Mouse (Mus musculus) neural tube, embryonic 14.5 days (tissue): ENCODE results near the gene Rufy3. TPM values are rescaled to one million over a fixed set of nuclear protein-coding genes. Genes with fewer than 3 reads are reported as not detected.

Experiments
- ATAC-seq: fragments of 200-750 bp; cut with Nextera tagmentation; 2 replicates; pipeline ENCODE4 v1.8.0; 2017; ENCODE audit warnings: low read depth, mild to moderate bottlenecking, moderate TSS enrichment, moderate library complexity
- H3K27ac ChIP-seq: fragments of 300-500 bp; sonication (generic); 2 replicates; pipeline ENCODE4 v1.5.1; 2014; ENCODE audit warnings: low read depth, mild to moderate bottlenecking, control low read depth, low read length, moderate library complexity, mixed read lengths
- H3K27me3 ChIP-seq: fragments of 300-500 bp; sonication (generic); 2 replicates; pipeline ENCODE4 v1.6.1; 2014; ENCODE audit warnings: low read length; ENCODE audit not compliant: control insufficient read depth, insufficient read depth
- H3K36me3 ChIP-seq: fragments of 300-500 bp; sonication (generic); 2 replicates; pipeline ENCODE4 v1.6.1; 2014; ENCODE audit warnings: low read length, mixed read lengths; ENCODE audit not compliant: control insufficient read depth, insufficient read depth
- H3K4me1 ChIP-seq: fragments of 300-500 bp; sonication (generic); 2 replicates; pipeline ENCODE4 v1.6.1; 2014; ENCODE audit warnings: low read length; ENCODE audit not compliant: control insufficient read depth, insufficient read depth
- H3K4me2 ChIP-seq: fragments of 300-500 bp; sonication (generic); 2 replicates; pipeline ENCODE4 v1.6.1; 2014; ENCODE audit warnings: mild to moderate bottlenecking, low read depth, low read length, control low read depth
- H3K4me3 ChIP-seq: fragments of 300-500 bp; sonication (generic); 2 replicates; pipeline ENCODE4 v1.5.1; 2014; ENCODE audit warnings: low read depth, low read length, control low read depth, mixed read lengths
- H3K9ac ChIP-seq: fragments of 300-500 bp; sonication (generic); replicated peaks from 2 replicates; pipeline ENCODE4 v1.6.1; 2014; ENCODE audit warnings: low read depth, mild to moderate bottlenecking, control low read depth, low read length, mixed read lengths
- H3K9me3 ChIP-seq: fragments of 300-500 bp; sonication (generic); 2 replicates; pipeline ENCODE4 v1.6.1; 2016; ENCODE audit warnings: low read length; ENCODE audit not compliant: control insufficient read depth
- whole genome bisulfite sequencing: fragments of 180-500 bp; shearing (Covaris S2); extraction: QIAGEN DNeasy Blood & Tissue Kit; methylation state at CpG from one replicate; pipeline ENCODE4 v1.1.7; 2014; 5-methylcytosine and 5-hydroxymethylcytosine counted together
- polyA plus RNA-seq: library from polyadenylated mRNA; unstranded; fragments of >200 nt; fragmentation: Nextera tagmentation; extraction: Ambion mirVana; gene quantifications from 2 replicates; pipeline ENCODE4 v1.2.1, GENCODE M21; 2014

The Rufy3 gene
- polyA plus RNA-seq, 1 experiment from 2014 or later = 300 TPM

DNA sequence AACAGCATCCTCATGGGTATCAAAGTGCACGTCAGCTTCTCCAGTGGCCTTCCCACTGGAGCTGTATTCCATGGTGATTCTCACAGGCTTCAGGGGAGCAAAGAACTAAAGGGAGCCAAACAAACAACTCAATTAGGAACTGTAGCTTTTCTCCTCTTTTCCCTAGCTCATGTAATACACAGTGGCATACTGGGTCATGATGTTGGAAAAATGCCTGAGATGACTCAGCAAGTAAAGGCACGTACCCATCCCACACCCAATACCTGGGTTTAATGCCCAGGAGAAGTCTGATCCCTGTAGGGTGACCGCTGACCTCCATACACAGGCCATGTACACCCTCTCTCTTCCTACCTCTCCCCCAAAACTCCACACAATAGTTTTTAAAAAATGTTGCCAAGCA, 98.3 kb downstream of the Rufy3 start:
- no peak overlapping the region for H3K4me2 ChIP-seq
- no peak overlapping the region for H3K9ac ChIP-seq
- H3K36me3 ChIP-seq = peaks cover 57% of the 10 kb centered on the region
- H3K4me1 ChIP-seq = no peaks in the 10 kb centered on the region
- WGBS = 91% methylated on average over 3 of the region's 3 CpGs
- no peak overlapping the region for H3K27ac ChIP-seq
- ATAC-seq = no peak
- H3K9me3 ChIP-seq = no peaks in the 10 kb centered on the region
- no peaks in the 10 kb centered on the region for H3K27me3 ChIP-seq
- no peak overlapping the region for H3K4me3 ChIP-seq

DNA sequence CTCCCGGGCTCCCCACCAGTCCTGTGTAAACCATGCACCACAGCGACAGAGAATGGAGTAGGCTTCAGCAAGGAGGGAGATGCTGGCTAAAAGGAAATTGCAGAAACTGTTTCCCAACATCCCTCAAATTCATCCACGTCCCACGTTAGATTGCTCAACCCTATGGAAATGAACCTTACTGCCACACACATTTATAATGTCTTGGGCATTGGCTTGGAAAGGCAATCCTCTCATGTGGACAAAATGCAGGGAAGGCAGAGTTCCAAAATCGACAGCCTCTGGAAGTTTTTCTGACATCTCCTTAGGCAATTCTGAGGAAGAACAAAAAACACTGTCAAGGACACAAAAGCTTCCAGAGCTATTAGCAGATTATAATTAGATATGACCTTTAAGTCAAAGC, 99.0 kb downstream of the Rufy3 start:
- Histone ChIP-seq H3K4me2 (no peak overlapping the region), H3K27me3 (no peaks in the 10 kb centered on the region), H3K4me3 (no peak overlapping the region), H3K9me3 (no peaks in the 10 kb centered on the region), H3K9ac (no peak overlapping the region), H3K4me1 (no peaks in the 10 kb centered on the region), H3K36me3 (peaks cover 54% of the 10 kb centered on the region), H3K27ac (no peak overlapping the region)
- 87% methylated on average over 5 of the region's 5 CpGs for WGBS
- no peak for ATAC-seq

- peak overlapping the region; percentile 98 for H3K9ac ChIP-seq
- WGBS = 2% methylated on average over 35 of the region's 47 CpGs
- H3K4me3 ChIP-seq = peak overlapping the region; percentile 92
- H3K27me3 ChIP-seq = no peaks in the 10 kb centered on the region
- no peaks in the 10 kb centered on the region; the same call in 1 of the 2 replicates for H3K36me3 ChIP-seq
- peak overlapping the region; percentile 61 for H3K4me2 ChIP-seq
- H3K27ac ChIP-seq = peak overlapping the region; percentile 97
- ATAC-seq = peak; percentile 49
- peaks cover 20% of the 10 kb centered on the region for H3K4me1 ChIP-seq
- no peaks in the 10 kb centered on the region for H3K9me3 ChIP-seq
These were observed 110.0 kb downstream of the Rufy3 start for GRCm38 (mm10) chr5:88674703-88675442.

- Histone ChIP-seq H3K4me3 (peak within 1 kb of the TSS; percentile 92), H3K36me3 (no peaks in the 10 kb centered on the region), H3K9ac (peak within 1 kb of the TSS; percentile 98), H3K27ac (peak within 1 kb of the TSS; percentile 97), H3K4me1 (peaks cover 20% of the 10 kb centered on the region), H3K27me3 (no peaks in the 10 kb centered on the region), H3K4me2 (peak within 1 kb of the TSS; percentile 61), H3K9me3 (no peaks in the 10 kb centered on the region)
- peak; percentile 92 for ATAC-seq
- under 1% methylated on average over 99 of the region's 127 CpGs for WGBS
These were observed 110.9 kb downstream of the Rufy3 start, which contains the start of gene Grsf1 for GRCm38 (mm10) chr5:88675443-88676387. Gene Grsf1, minus strand, starts transcription at chr5:88676171.

- Histone ChIP-seq H3K36me3 (no peaks in the 10 kb centered on the region), H3K9ac (no peak overlapping the region), H3K4me2 (no peak overlapping the region), H3K4me1 (peaks cover 8% of the 10 kb centered on the region), H3K27me3 (no peaks in the 10 kb centered on the region), H3K27ac (no peak overlapping the region), H3K9me3 (no peaks in the 10 kb centered on the region), H3K4me3 (no peak overlapping the region)
- ATAC-seq = no peak
- WGBS = 33% methylated on average over 7 of the region's 7 CpGs
These were observed 114.1 kb downstream of the Rufy3 start for GRCm38 (mm10) chr5:88678929-88679328.

DNA sequence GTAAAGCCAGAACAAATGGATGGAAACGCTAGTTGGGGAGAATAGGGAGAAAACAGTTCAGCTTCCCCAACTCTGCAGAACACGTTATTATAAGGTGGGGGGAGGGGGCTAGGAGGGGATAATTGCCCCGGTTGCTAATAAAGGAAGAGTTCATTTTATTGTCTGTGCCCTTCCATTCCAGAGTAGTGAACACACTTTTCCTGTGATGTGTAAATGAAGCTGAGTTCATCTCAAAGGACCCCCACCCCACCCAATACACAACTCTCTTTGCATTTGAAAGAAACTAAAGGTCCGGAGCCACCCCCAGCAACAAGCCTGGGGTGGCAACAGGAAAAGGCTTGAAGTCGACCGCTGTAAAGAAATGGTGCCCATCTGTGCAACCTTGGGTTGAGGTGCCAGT, 114.5 kb downstream of the Rufy3 start:
- Histone ChIP-seq H3K4me3 (no peak overlapping the region), H3K9ac (no peak overlapping the region), H3K4me1 (peaks cover 5% of the 10 kb centered on the region; the same call in 1 of the 2 replicates), H3K4me2 (no peak overlapping the region), H3K27me3 (no peaks in the 10 kb centered on the region), H3K36me3 (no peaks in the 10 kb centered on the region), H3K27ac (no peak overlapping the region), H3K9me3 (no peaks in the 10 kb centered on the region)
- ATAC-seq = no peak
- WGBS = 3% methylated on average over 6 of the region's 6 CpGs

GRCm38 (mm10) chr5:88680567-88680966, 115.7 kb downstream of the Rufy3 start:
- Histone ChIP-seq H3K4me2 (no peak overlapping the region), H3K36me3 (no peaks in the 10 kb centered on the region), H3K27me3 (no peaks in the 10 kb centered on the region), H3K4me3 (no peak overlapping the region), H3K27ac (no peak overlapping the region), H3K4me1 (no peaks in the 10 kb centered on the region), H3K9ac (no peak overlapping the region), H3K9me3 (no peaks in the 10 kb centered on the region)
- WGBS = 85% methylated on average over 6 of the region's 6 CpGs
- ATAC-seq = no peak

DNA sequence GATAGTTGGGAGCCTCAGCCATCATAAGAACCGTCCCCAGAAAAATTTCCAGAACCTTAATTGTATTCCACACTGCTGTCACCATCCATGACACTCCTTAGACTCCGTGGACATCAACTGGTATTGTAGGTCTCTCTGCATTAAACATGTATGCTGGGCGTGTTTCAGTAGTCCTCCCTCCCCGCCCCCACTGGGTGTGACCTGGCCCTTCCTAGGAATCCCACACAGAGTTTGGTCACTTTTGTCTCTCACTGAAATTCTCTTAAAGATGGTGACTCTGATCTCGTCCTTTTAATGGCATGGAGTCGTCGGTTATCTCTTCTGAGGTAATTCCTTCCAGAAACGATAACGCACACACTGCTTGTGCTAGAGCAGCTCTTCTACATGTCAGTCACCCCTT, 118.9 kb downstream of the Rufy3 start:
- H3K36me3 ChIP-seq = no peaks in the 10 kb centered on the region
- 73% methylated on average over 9 of the region's 9 CpGs for WGBS
- no peak overlapping the region for H3K9ac ChIP-seq
- no peaks in the 10 kb centered on the region for H3K9me3 ChIP-seq
- no peak overlapping the region for H3K27ac ChIP-seq
- no peaks in the 10 kb centered on the region for H3K4me1 ChIP-seq
- no peak overlapping the region for H3K4me3 ChIP-seq
- H3K4me2 ChIP-seq = no peak overlapping the region
- ATAC-seq = no peak
- H3K27me3 ChIP-seq = no peaks in the 10 kb centered on the region

DNA sequence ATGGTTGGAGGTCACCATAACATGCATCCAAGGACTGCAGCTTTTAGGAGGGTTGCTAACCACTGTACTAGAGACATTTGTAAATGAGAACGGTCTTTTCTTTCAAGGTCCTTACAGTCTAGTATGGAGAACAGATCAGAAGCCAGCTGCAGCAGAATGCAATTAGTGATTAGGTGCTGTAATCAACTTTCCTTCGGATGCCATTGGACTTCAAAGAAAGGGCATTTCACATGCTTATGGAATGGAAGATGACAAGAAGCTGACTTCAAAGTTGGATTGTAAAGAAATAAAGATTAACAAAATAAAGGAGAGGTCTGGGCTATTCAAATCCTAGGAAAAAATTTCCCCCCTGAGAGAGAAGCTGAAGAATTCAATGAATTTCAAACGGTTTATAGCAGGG, 119.4 kb downstream of the Rufy3 start:
- 9% methylated on average over 3 of the region's 3 CpGs for WGBS
- Histone ChIP-seq H3K36me3 (no peaks in the 10 kb centered on the region), H3K4me3 (no peak overlapping the region), H3K4me1 (no peaks in the 10 kb centered on the region), H3K4me2 (no peak overlapping the region), H3K27ac (no peak overlapping the region), H3K9me3 (no peaks in the 10 kb centered on the region), H3K27me3 (no peaks in the 10 kb centered on the region), H3K9ac (no peak overlapping the region)
- no peak for ATAC-seq
